Mouse (Mus musculus): ENCODE results near the gene Ppp4r3b. TPM values are rescaled to one million over a fixed set of nuclear protein-coding genes. Genes with fewer than 3 reads are reported as not detected.
A peak's percentile ranks its signal among the peaks of the same experiment; 100 is the strongest.

Ppp4r3b gene
- total and polyA plus RNA-seq, 3 experiments = 58.9 to 145 (median 95.7) TPM

DNA sequence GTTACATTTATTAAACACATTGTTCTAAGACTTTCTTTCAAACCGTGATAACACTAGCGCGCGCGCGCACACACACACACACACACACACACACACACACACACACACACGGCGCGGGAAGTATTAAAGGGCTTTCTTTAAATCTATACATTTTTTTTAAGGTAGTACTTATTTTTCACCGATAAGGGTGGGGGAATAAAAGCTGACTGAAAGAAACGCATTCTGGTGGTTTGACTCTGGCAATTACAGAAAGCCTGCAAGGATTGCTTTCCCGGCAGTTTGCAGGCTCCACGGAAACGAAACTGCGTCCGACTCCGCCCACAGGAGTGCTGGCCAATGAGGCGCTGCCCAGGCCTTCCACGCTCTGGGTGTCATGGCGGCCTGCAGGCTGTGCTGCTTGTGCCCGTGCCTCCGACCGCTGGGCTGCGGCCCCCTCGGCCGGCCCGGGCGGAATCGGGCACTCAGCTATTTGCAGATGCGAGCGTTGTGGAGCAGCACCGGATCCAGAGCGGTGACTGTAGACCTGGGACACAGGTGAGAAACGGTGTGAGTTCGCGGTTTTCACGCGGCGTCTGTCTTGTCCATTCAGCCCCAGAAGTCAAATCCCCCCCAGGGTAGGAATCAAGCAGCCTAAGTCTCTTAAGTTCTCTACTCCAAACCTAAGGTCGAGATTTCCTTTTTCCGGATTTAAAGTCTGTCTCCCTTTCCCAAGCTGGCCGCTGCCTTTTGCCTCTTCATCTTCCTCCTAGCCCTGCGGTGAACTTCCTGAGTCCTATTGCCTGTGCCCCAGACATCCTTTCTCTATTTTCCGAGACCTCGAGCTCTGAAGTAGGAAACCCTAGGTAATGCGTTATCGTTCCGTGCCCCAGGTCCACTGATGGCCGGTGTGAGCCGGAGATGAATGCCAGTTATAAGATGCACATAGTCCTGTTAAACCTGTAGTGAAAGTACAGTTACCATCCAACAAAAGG lies 42.0 kb upstream of the Ppp4r3b start, which contains the start of gene Pnpt1 (continued):
- no peak for TF ChIP-seq POLR2AphosphoS5 (IDR thresholded peaks at IDR 0.05; ENCODE audit: borderline replicate concordance, low read depth, low read length)
- TF ChIP-seq MXI1 (IDR thresholded peaks at IDR 0.05; ENCODE audit: low read depth, low read length) = peak; percentile 93
- peak; percentile 58 for TF ChIP-seq ZMIZ1 (IDR thresholded peaks at IDR 0.05; ENCODE audit: low read depth, low read length)

GRCm38 (mm10) chr11:29140671-29141070 lies 32.0 kb upstream of the Ppp4r3b start:
- Histone ChIP-seq H3K27ac (ENCODE audit: control insufficient read depth, low read depth, low read length) (no peak overlapping the region), H3K9ac (ENCODE audit: control insufficient read depth, low read depth, low read length, poor library complexity, severe bottlenecking) (no peak overlapping the region), H3K36me3 (ENCODE audit: control insufficient read depth in 1 of 2, insufficient read depth in 2 of 2, low read length in 2 of 2) (peaks cover 2 to 40% of the 10 kb centered on the region in 2 experiments), H3K27me3 (ENCODE audit: control insufficient read depth in 1 of 2, insufficient read depth in 2 of 2, low read length in 2 of 2) (no peaks in the 10 kb centered on the region), H3K79me2 (ENCODE audit: control insufficient read depth, insufficient read depth, low read length, poor library complexity) (no peaks in the 10 kb centered on the region), H3K4me3 (ENCODE audit: control insufficient read depth in 1 of 2, insufficient read depth in 1 of 2, low read depth in 2 of 2, low read length in 2 of 2) (no peak overlapping the region), H3K9me3 (replicated peaks; ENCODE audit: insufficient read depth, low read length) (no peaks in the 10 kb centered on the region), H3K4me1 (ENCODE audit: control insufficient read depth in 1 of 2, insufficient read depth in 2 of 2, low read length in 2 of 2) (no peaks in the 10 kb centered on the region)
- no peak for DNase-seq (ENCODE audit: low read depth, low spot score)
- TF ChIP-seq GABPA (IDR thresholded peaks at IDR 0.05; ENCODE audit: low read depth, low read length) (no peak), MXI1 (IDR thresholded peaks at IDR 0.05; ENCODE audit: low read depth, low read length) (no peak), EP300 (IDR thresholded peaks at IDR 0.05; ENCODE audit: low read depth in 1 of 2, low read length in 2 of 2) (no peak), ETS1 (IDR thresholded peaks at IDR 0.05; ENCODE audit: low read depth, low read length) (no peak), TAL1 (IDR thresholded peaks at IDR 0.05; ENCODE audit: low read length) (no peak), NRF1 (IDR thresholded peaks at IDR 0.05; ENCODE audit: insufficient read depth, low read depth, low read length, poor library complexity, severe bottlenecking) (no peak), POLR2A (IDR thresholded peaks at IDR 0.05; ENCODE audit: control insufficient read depth in 1 of 2, insufficient read depth in 1 of 2, low read depth in 1 of 2, low read length in 2 of 2, poor library complexity in 1 of 2) (no peak), ZMIZ1 (IDR thresholded peaks at IDR 0.05; ENCODE audit: low read depth, low read length) (no peak), JUND (IDR thresholded peaks at IDR 0.05; ENCODE audit: low read depth, low read length) (no peak), HCFC1 (IDR thresholded peaks at IDR 0.05; ENCODE audit: low read depth, low read length) (no peak), RCOR1 (IDR thresholded peaks at IDR 0.05; ENCODE audit: low read depth, low read length) (no peak), POLR2AphosphoS2 (IDR thresholded peaks at IDR 0.05; ENCODE audit: low read length) (no peak), USF1 (IDR thresholded peaks at IDR 0.05; ENCODE audit: low read depth, low read length) (no peak), CHD2 (IDR thresholded peaks at IDR 0.05; ENCODE audit: low read length) (no peak), TBP (IDR thresholded peaks at IDR 0.05; ENCODE audit: low read depth, low read length) (no peak)

DNA sequence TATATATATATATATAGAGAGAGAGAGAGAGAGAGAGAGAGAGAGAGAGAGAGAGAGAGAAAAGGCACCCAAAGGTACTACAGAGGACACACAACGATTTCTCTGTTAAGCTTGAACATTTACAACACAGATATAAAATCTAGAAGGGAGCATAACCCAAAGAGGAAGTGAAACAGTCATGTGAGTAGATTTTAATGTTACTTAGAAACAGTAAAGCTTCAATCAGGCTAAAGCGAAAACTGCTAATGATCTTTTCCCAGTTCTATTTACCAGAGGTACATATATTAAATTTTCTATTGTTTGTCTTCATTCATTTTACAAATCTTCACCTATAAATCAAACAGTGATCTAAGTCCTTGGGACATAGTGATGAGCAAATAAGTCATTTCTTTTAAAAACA lies 23.8 kb upstream of the Ppp4r3b start:
- DNase-seq (ENCODE audit: low read depth, low spot score) = peak; percentile 31
- Histone ChIP-seq H3K4me3 (ENCODE audit: control insufficient read depth in 1 of 2, insufficient read depth in 1 of 2, low read depth in 2 of 2, low read length in 2 of 2) (no peak overlapping the region), H3K27ac (ENCODE audit: control insufficient read depth, low read depth, low read length) (no peak overlapping the region)

More for the DNA sequence above, 23.8 kb upstream of the Ppp4r3b start:
- no peaks in the 10 kb centered on the region for H3K4me1 ChIP-seq (ENCODE audit: control insufficient read depth in 1 of 2, insufficient read depth in 2 of 2, low read length in 2 of 2)
- peaks cover 10 to 49% of the 10 kb centered on the region in 2 experiments for H3K36me3 ChIP-seq (ENCODE audit: control insufficient read depth in 1 of 2, insufficient read depth in 2 of 2, low read length in 2 of 2)
- no peaks in the 10 kb centered on the region for H3K79me2 ChIP-seq (ENCODE audit: control insufficient read depth, insufficient read depth, low read length, poor library complexity)
- H3K9me3 ChIP-seq (replicated peaks; ENCODE audit: insufficient read depth, low read length) = no peaks in the 10 kb centered on the region
- no peaks in the 10 kb centered on the region for H3K27me3 ChIP-seq (ENCODE audit: control insufficient read depth in 1 of 2, insufficient read depth in 2 of 2, low read length in 2 of 2)
- no peak overlapping the region for H3K9ac ChIP-seq (ENCODE audit: control insufficient read depth, low read depth, low read length, poor library complexity, severe bottlenecking)
- TF ChIP-seq USF1 (IDR thresholded peaks at IDR 0.05; ENCODE audit: low read depth, low read length) (peak; percentile 35; the same call in 1 of the 2 replicates), E2F4 (IDR thresholded peaks at IDR 0.05; ENCODE audit: borderline replicate concordance, low read depth, low read length) (no peak), MAZ (IDR thresholded peaks at IDR 0.05; ENCODE audit: low read depth, low read length) (no peak), RAD21 (IDR thresholded peaks at IDR 0.05; ENCODE audit: low read depth, low read length) (no peak), SMC3 (IDR thresholded peaks at IDR 0.05; ENCODE audit: low read depth, low read length) (no peak), BHLHE40 (IDR thresholded peaks at IDR 0.05; ENCODE audit: borderline replicate concordance, low read depth, low read length) (no peak), ZNF384 (IDR thresholded peaks at IDR 0.05; ENCODE audit: low read depth, low read length) (no peak), NRF1 (IDR thresholded peaks at IDR 0.05; ENCODE audit: insufficient read depth, low read depth, low read length, poor library complexity, severe bottlenecking) (no peak)
